Mouse (Mus musculus) right cerebral cortex, postnatal 14 days (tissue): Measurements from ENCODE around the gene Sema3e.

ENCODE experiments used
- DNase-seq: peaks from one replicate; pipeline ENCODE4 v3.0.0; 2022

Sema3e gene

GRCm38 (mm10) chr5:14025205-14026124 lies at the start of gene Sema3e:
TSS of gene Sema3e (plus strand) at chr5:14025276.
- DNase-seq, result peak; percentile 22

- no peak for DNase-seq
Measured at GRCm38 (mm10) chr5:13977576-13977975, 47.5 kb upstream of the Sema3e start.

GRCm38 (mm10) chr5:13979156-13979555 lies 45.9 kb upstream of the Sema3e start:
- no peak for DNase-seq

GRCm38 (mm10) chr5:13982417-13983054 lies 42.5 kb upstream of the Sema3e start:
- no peak for DNase-seq

GRCm38 (mm10) chr5:13983608-13984007 lies 41.5 kb upstream of the Sema3e start:
- DNase-seq, result no peak

- DNase-seq, result no peak
Measured at GRCm38 (mm10) chr5:13985669-13986068, 39.4 kb upstream of the Sema3e start.

- DNase-seq, result no peak
Measured at GRCm38 (mm10) chr5:13987123-13987522, 38.0 kb upstream of the Sema3e start.

GRCm38 (mm10) chr5:13988023-13988422 lies 37.1 kb upstream of the Sema3e start:
- DNase-seq, result no peak

GRCm38 (mm10) chr5:13992734-13993396 lies 32.2 kb upstream of the Sema3e start:
- DNase-seq, result no peak

GRCm38 (mm10) chr5:14028341-14028740 lies 3.3 kb downstream of the Sema3e start:
- DNase-seq, result no peak

GRCm38 (mm10) chr5:14030796-14031195 lies 5.7 kb downstream of the Sema3e start:
- DNase-seq, result no peak

GRCm38 (mm10) chr5:14032056-14032455 lies 7.0 kb downstream of the Sema3e start:
- DNase-seq, result no peak

- no peak for DNase-seq
Measured at GRCm38 (mm10) chr5:14033302-14033701, 8.2 kb downstream of the Sema3e start.

- DNase-seq, result no peak
Measured at GRCm38 (mm10) chr5:14038813-14039496, 13.9 kb downstream of the Sema3e start.

- no peak for DNase-seq
Measured at GRCm38 (mm10) chr5:14040208-14040607, 15.1 kb downstream of the Sema3e start.

GRCm38 (mm10) chr5:14043116-14043515 lies 18.0 kb downstream of the Sema3e start:
- no peak for DNase-seq

- no peak for DNase-seq
Measured at GRCm38 (mm10) chr5:14043983-14044382, 18.9 kb downstream of the Sema3e start.

GRCm38 (mm10) chr5:14048660-14049059 lies 23.6 kb downstream of the Sema3e start:
- no peak for DNase-seq

- no peak for DNase-seq
Measured at GRCm38 (mm10) chr5:14054472-14054871, 29.4 kb downstream of the Sema3e start.

GRCm38 (mm10) chr5:14059895-14060553 lies 34.9 kb downstream of the Sema3e start:
- DNase-seq, result no peak

- no peak for DNase-seq
Measured at GRCm38 (mm10) chr5:14062918-14063481, 37.9 kb downstream of the Sema3e start.

- peak; percentile 8 for DNase-seq
Measured at GRCm38 (mm10) chr5:14073152-14073551, 48.1 kb downstream of the Sema3e start.
